Mouse (Mus musculus) erythroid progenitor cell, adult 5-6 weeks (primary cell): ENCODE measurements around the gene Hoxb8. TPM values are rescaled to one million over a fixed set of nuclear protein-coding genes. Genes with fewer than 3 reads are reported as not detected.

Experiments
- ATAC-seq: replicated peaks from 2 replicates; pipeline ENCODE4 v1.8.0; 2016; ENCODE audit warnings: moderate number of reproducible peaks, mild to moderate bottlenecking, moderate TSS enrichment, inconsistent platforms; ENCODE audit not compliant: poor library complexity, low FRiP score, severe bottlenecking
- total RNA-seq, 2 experiments: library from RNA; stranded (forward) in 1 of 2; stranded (reverse) in 1 of 2; fragments of 150-400 nt in 1 of 2; fragments of 186-747, 209-891 nt in 1 of 2; gene quantifications; 2 replicates each; pipeline versions ENCODE4 v1.2.3 to v1.2.4; 2015 to 2017; ENCODE audit warnings: low replicate concordance in 2 of 2

The Hoxb8 gene
- total RNA-seq, 2 experiments from 2014 or later, result not detected

GRCm38 (mm10) chr11:96326705-96327104 lies 45.0 kb downstream of the Hoxb8 start:
- ATAC-seq, result no peak

GRCm38 (mm10) chr11:96327122-96327521 lies 45.4 kb downstream of the Hoxb8 start:
- ATAC-seq, result no peak

- ATAC-seq, result no peak
Measured at GRCm38 (mm10) chr11:96327750-96328149, 46.0 kb downstream of the Hoxb8 start.

GRCm38 (mm10) chr11:96328605-96329004 lies 46.9 kb downstream of the Hoxb8 start:
- no peak for ATAC-seq

- no peak for ATAC-seq
Measured at GRCm38 (mm10) chr11:96332105-96332504, 50.4 kb downstream of the Hoxb8 start.

GRCm38 (mm10) chr11:96332618-96333032 lies 50.9 kb downstream of the Hoxb8 start:
- no peak for ATAC-seq

- ATAC-seq, result no peak
Measured at GRCm38 (mm10) chr11:96333241-96334001, 51.7 kb downstream of the Hoxb8 start.

GRCm38 (mm10) chr11:96334002-96334364 lies 52.3 kb downstream of the Hoxb8 start:
- no peak for ATAC-seq

Other genes starting within 250 kb of the Hoxb8 start
- 22.0 and 55.8 TPM in 2 replicates for gene Snf8, start 247.0 kb upstream of the Hoxb8 start, total RNA-seq (2015; ENCODE audit: low replicate concordance)
- gene Snf8, start 247.0 kb upstream of the Hoxb8 start, total RNA-seq (2017; ENCODE audit: low replicate concordance), result 5.6 and 25.9 TPM in 2 replicates
- 18.7 and 19.7 TPM in 2 replicates for gene Ube2z, start 216.5 kb upstream of the Hoxb8 start, total RNA-seq (2015; ENCODE audit: low replicate concordance)
- gene Ube2z, start 216.5 kb upstream of the Hoxb8 start, total RNA-seq (2017; ENCODE audit: low replicate concordance), result 9.7 and 26.2 TPM in 2 replicates
- gene Atp5g1, start 206.2 kb upstream of the Hoxb8 start, total RNA-seq (2015; ENCODE audit: low replicate concordance), result 98.9 and 122 TPM in 2 replicates
- gene Atp5g1, start 206.2 kb upstream of the Hoxb8 start, total RNA-seq (2017; ENCODE audit: low replicate concordance), result 9.5 and 20.2 TPM in 2 replicates
- not detected in 2 replicates for gene Calcoco2, start 169.9 kb upstream of the Hoxb8 start, total RNA-seq (2015; ENCODE audit: low replicate concordance)
- not detected in 2 replicates for gene Calcoco2, start 169.9 kb upstream of the Hoxb8 start, total RNA-seq (2017; ENCODE audit: low replicate concordance)
- gene Ttll6, start 148.1 kb upstream of the Hoxb8 start, total RNA-seq (2015; ENCODE audit: low replicate concordance), result not detected in 2 replicates
- not detected in 2 replicates for gene Ttll6, start 148.1 kb upstream of the Hoxb8 start, total RNA-seq (2017; ENCODE audit: low replicate concordance)
- gene Hoxb13, start 87.6 kb upstream of the Hoxb8 start, total RNA-seq (2015; ENCODE audit: low replicate concordance), result not detected in 2 replicates
- not detected in 2 replicates for gene Hoxb13, start 87.6 kb upstream of the Hoxb8 start, total RNA-seq (2017; ENCODE audit: low replicate concordance)
- not detected in 2 replicates for gene Hoxb9, start 10.4 kb upstream of the Hoxb8 start, total RNA-seq (2015; ENCODE audit: low replicate concordance)
- gene Hoxb9, start 10.4 kb upstream of the Hoxb8 start, total RNA-seq (2017; ENCODE audit: low replicate concordance), result not detected in 2 replicates
- not detected in 2 replicates for gene Hoxb7, start 4.7 kb downstream of the Hoxb8 start, total RNA-seq (2015; ENCODE audit: low replicate concordance)
- not detected in 2 replicates for gene Hoxb7, start 4.7 kb downstream of the Hoxb8 start, total RNA-seq (2017; ENCODE audit: low replicate concordance)
- not detected in 2 replicates for gene Hoxb6, start 10.6 kb downstream of the Hoxb8 start, total RNA-seq (2015; ENCODE audit: low replicate concordance)
- gene Hoxb6, start 10.6 kb downstream of the Hoxb8 start, total RNA-seq (2017; ENCODE audit: low replicate concordance), result not detected in 2 replicates
- gene Hoxb5, start 21.4 kb downstream of the Hoxb8 start, total RNA-seq (2015; ENCODE audit: low replicate concordance), result not detected in 2 replicates
- not detected in 2 replicates for gene Hoxb5, start 21.4 kb downstream of the Hoxb8 start, total RNA-seq (2017; ENCODE audit: low replicate concordance)
- 1.3 TPM in 1 of 2 replicates, not detected in the other for gene Hoxb4, start 36.4 kb downstream of the Hoxb8 start, total RNA-seq (2015; ENCODE audit: low replicate concordance)
- gene Hoxb4, start 36.4 kb downstream of the Hoxb8 start, total RNA-seq (2017; ENCODE audit: low replicate concordance), result not detected in 2 replicates
- gene Hoxb3, start 41.4 kb downstream of the Hoxb8 start, total RNA-seq (2015; ENCODE audit: low replicate concordance), result not detected in 2 replicates
- gene Hoxb3, start 41.4 kb downstream of the Hoxb8 start, total RNA-seq (2017; ENCODE audit: low replicate concordance), result not detected in 2 replicates
- not detected in 2 replicates for gene Hoxb2, start 68.6 kb downstream of the Hoxb8 start, total RNA-seq (2015; ENCODE audit: low replicate concordance)
- 1.0 TPM in 1 of 2 replicates, not detected in the other for gene Hoxb2, start 68.6 kb downstream of the Hoxb8 start, total RNA-seq (2017; ENCODE audit: low replicate concordance)
- not detected in 2 replicates for gene Hoxb1, start 83.8 kb downstream of the Hoxb8 start, total RNA-seq (2015; ENCODE audit: low replicate concordance)
- gene Hoxb1, start 83.8 kb downstream of the Hoxb8 start, total RNA-seq (2017; ENCODE audit: low replicate concordance), result not detected in 2 replicates
- gene Skap1, start 182.7 kb downstream of the Hoxb8 start, total RNA-seq (2015; ENCODE audit: low replicate concordance), result 7.2 and 9.6 TPM in 2 replicates
- 3.2 and 3.3 TPM in 2 replicates for gene Skap1, start 182.7 kb downstream of the Hoxb8 start, total RNA-seq (2017; ENCODE audit: low replicate concordance)